Mouse (Mus musculus): ENCODE data around the gene Kcnh8. TPM values are rescaled to one million over a fixed set of nuclear protein-coding genes. Genes with fewer than 3 reads are reported as not detected.

The Kcnh8 gene
- polyA plus RNA-seq, 1 experiment from 2014 or later = 0.53 TPM

- Histone ChIP-seq H3K4me1 (no peaks in the 10 kb centered on the region), H3K36me3 (replicated peaks) (no peaks in the 10 kb centered on the region), H3K9me3 (no peaks in the 10 kb centered on the region), H3K4me3 (no peak overlapping the region), H3K27ac (no peak overlapping the region), H3K27me3 (ENCODE audit: poor library complexity, severe bottlenecking) (no peaks in the 10 kb centered on the region)
- 72% methylated on average over 1 of the region's 1 CpGs for WGBS
- no peak for DNase-seq (ENCODE audit: extremely low spot score, low spot score)
Observed at GRCm38 (mm10) chr17:52885210-52885609, 282.7 kb downstream of the Kcnh8 start.

DNA sequence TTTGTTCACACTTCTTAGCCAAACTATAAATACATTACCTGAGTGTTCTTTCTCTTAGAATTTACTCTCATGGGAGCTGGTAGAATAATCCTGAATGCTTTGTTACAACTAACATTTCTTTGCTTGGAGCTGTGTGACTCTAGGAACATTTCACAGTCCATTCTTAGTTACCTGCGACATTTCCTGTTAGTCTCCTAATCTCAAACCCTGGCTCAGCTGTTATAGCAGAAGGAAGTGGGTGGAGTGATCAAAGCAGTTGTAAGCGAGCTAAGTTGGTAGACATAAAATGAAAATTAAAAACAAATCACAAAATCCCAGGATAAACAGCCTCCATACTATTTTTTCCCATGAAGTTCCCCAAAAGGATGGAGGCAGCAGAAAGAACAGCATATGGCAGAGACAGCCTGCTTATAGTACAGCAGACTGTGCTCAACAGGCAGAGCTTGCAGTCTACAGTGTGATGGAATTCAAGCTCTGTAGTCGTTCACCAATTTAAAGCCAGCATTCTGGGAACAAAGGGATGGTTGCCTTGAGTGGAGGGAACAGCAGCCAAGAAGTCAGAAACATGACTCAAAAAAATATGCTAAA, 318.1 kb downstream of the Kcnh8 start:
- 80% methylated on average over 3 of the region's 3 CpGs for WGBS
- Histone ChIP-seq H3K4me1 (no peaks in the 10 kb centered on the region), H3K9me3 (no peaks in the 10 kb centered on the region), H3K36me3 (replicated peaks) (no peaks in the 10 kb centered on the region), H3K4me3 (no peak overlapping the region), H3K27ac (no peak overlapping the region), H3K27me3 (ENCODE audit: poor library complexity, severe bottlenecking) (no peaks in the 10 kb centered on the region)
- no peak for DNase-seq (ENCODE audit: extremely low spot score, low spot score)

DNA sequence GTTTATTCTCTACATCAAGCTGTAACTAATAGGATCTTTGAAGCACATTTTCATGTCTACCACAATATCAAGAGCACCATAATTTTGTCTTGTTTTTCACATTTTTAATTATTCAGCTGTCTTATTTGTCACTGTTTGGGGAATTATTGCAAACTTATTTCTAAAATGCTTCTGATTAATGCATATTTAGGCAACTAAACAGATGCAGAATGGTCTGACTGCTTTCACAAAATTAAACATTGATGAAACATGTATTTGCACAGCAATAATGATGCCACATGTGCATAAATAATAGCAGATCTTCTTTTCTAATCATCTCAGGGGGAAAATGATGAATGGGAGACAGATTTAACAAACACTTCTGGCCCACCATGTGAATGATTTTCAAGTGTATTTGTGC, 341.5 kb downstream of the Kcnh8 start:
- no peak for DNase-seq (ENCODE audit: extremely low spot score, low spot score)
- no peaks in the 10 kb centered on the region for H3K36me3 ChIP-seq (replicated peaks)
- no peaks in the 10 kb centered on the region for H3K4me1 ChIP-seq
- H3K27ac ChIP-seq = no peak overlapping the region
- no peaks in the 10 kb centered on the region for H3K27me3 ChIP-seq (ENCODE audit: poor library complexity, severe bottlenecking)
- H3K4me3 ChIP-seq = no peak overlapping the region
- no peaks in the 10 kb centered on the region for H3K9me3 ChIP-seq

DNA sequence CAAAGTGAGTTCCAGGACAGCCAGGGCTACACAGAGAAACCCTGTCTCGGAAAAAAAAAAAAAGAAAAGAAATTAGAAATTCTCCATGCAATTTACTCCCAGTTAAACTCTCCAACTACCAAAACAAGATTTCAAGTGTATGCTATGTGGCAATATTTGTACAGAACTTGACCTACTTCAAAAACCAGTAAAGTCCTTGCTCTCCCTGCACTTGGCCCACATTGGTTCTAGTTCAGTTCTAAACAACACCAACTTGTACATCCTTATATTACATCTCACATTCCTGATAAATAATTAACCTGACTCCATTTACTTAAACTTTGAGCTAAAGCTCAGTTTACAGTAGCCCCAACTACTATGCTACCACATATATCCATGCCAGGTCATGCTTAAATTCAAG, 370.2 kb downstream of the Kcnh8 start:
- Histone ChIP-seq H3K36me3 (replicated peaks) (no peaks in the 10 kb centered on the region), H3K27ac (no peak overlapping the region), H3K4me3 (no peak overlapping the region), H3K9me3 (no peaks in the 10 kb centered on the region), H3K27me3 (ENCODE audit: poor library complexity, severe bottlenecking) (no peaks in the 10 kb centered on the region), H3K4me1 (no peaks in the 10 kb centered on the region)
- no peak for DNase-seq (ENCODE audit: extremely low spot score, low spot score)
- WGBS = 67% methylated on average over 1 of the region's 1 CpGs

DNA sequence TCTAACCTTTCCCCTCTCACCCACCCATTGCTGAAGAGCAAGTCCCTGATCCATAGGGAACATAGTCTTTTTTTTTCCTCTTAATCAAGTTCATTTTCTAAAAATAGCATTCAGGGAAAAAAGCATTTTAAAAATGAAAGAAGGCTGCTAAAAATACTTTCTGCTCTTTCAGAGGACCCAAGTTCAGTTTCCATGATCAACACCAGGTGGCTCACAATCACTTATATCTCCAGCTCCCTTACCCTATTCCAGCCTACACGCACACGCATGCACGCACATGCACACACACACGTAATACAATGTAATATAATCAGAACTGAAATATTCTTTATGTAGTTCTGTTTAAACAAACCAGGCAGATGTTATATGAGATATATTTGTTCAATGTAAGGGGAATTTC, 378.4 kb downstream of the Kcnh8 start:
- Histone ChIP-seq H3K27ac (no peak overlapping the region), H3K9me3 (no peaks in the 10 kb centered on the region), H3K4me1 (no peaks in the 10 kb centered on the region), H3K4me3 (no peak overlapping the region), H3K27me3 (ENCODE audit: poor library complexity, severe bottlenecking) (no peaks in the 10 kb centered on the region), H3K36me3 (replicated peaks) (no peaks in the 10 kb centered on the region)
- 97% methylated on average over 4 of the region's 4 CpGs for WGBS
- no peak for DNase-seq (ENCODE audit: extremely low spot score, low spot score)
